Mouse (Mus musculus) frontal cortex, adult (tissue): ENCODE results near the gene Sorl1.

Experiments used
- ATAC-seq: cut with Nextera tagmentation; 2 replicates; pipeline ENCODE4 v1.9.2; 2017; ENCODE audit warnings: mild to moderate bottlenecking, moderate library complexity, mixed read lengths; ENCODE audit not compliant: low TSS enrichment

The Sorl1 gene

GRCm38 (mm10) chr9:42123713-42124576 is at the start of gene Sorl1:
Gene Sorl1 (minus strand): TSS chr9:42124297.
- peak; percentile 69 for ATAC-seq

- ATAC-seq, result no peak
Measured at GRCm38 (mm10) chr9:42173781-42174180, 49.7 kb upstream of the Sorl1 start.

GRCm38 (mm10) chr9:42169491-42169890 is 45.4 kb upstream of the Sorl1 start:
- no peak for ATAC-seq

- no peak for ATAC-seq
Measured at GRCm38 (mm10) chr9:42169025-42169424, 44.9 kb upstream of the Sorl1 start.

- ATAC-seq, result no peak
Measured at GRCm38 (mm10) chr9:42164930-42165329, 40.8 kb upstream of the Sorl1 start.

GRCm38 (mm10) chr9:42163011-42163410 is 38.9 kb upstream of the Sorl1 start:
- no peak for ATAC-seq

GRCm38 (mm10) chr9:42159376-42159775 is 35.3 kb upstream of the Sorl1 start:
- ATAC-seq, result no peak

GRCm38 (mm10) chr9:42158652-42159051 is 34.6 kb upstream of the Sorl1 start:
- 0 out of 2 replicates have a peak, but pooled peaks have one; percentile 6 for ATAC-seq

GRCm38 (mm10) chr9:42157981-42158380 is 33.9 kb upstream of the Sorl1 start:
- no peak for ATAC-seq

- ATAC-seq, result no peak
Measured at GRCm38 (mm10) chr9:42156566-42156965, 32.5 kb upstream of the Sorl1 start.

- ATAC-seq, result no peak
Measured at GRCm38 (mm10) chr9:42154682-42155081, 30.6 kb upstream of the Sorl1 start.

- no peak for ATAC-seq
Measured at GRCm38 (mm10) chr9:42148816-42149215, 24.7 kb upstream of the Sorl1 start.

GRCm38 (mm10) chr9:42148036-42148435 is 23.9 kb upstream of the Sorl1 start:
- ATAC-seq, result no peak

GRCm38 (mm10) chr9:42146463-42146862 is 22.4 kb upstream of the Sorl1 start:
- ATAC-seq, result no peak

- ATAC-seq, result no peak
Measured at GRCm38 (mm10) chr9:42141549-42142210, 17.6 kb upstream of the Sorl1 start.

GRCm38 (mm10) chr9:42138248-42138858 is 14.3 kb upstream of the Sorl1 start:
- peak; percentile 93 for ATAC-seq

- ATAC-seq, result no peak
Measured at GRCm38 (mm10) chr9:42137578-42137977, 13.5 kb upstream of the Sorl1 start.

- peak; percentile 84 for ATAC-seq
Measured at GRCm38 (mm10) chr9:42130793-42131760, 7.0 kb upstream of the Sorl1 start.

GRCm38 (mm10) chr9:42127983-42128382 is 3.9 kb upstream of the Sorl1 start:
- ATAC-seq, result no peak

- no peak for ATAC-seq
Measured at GRCm38 (mm10) chr9:42125262-42125982, 1.3 kb upstream of the Sorl1 start.

- 0 out of 2 replicates have a peak, but pooled peaks have one; percentile 2 for ATAC-seq
Measured at GRCm38 (mm10) chr9:42123204-42123603, 893 bp downstream of the Sorl1 start.
